Comparison of ENCODE assay signal across 8 mouse cellular contexts in the genomic region with DNA sequence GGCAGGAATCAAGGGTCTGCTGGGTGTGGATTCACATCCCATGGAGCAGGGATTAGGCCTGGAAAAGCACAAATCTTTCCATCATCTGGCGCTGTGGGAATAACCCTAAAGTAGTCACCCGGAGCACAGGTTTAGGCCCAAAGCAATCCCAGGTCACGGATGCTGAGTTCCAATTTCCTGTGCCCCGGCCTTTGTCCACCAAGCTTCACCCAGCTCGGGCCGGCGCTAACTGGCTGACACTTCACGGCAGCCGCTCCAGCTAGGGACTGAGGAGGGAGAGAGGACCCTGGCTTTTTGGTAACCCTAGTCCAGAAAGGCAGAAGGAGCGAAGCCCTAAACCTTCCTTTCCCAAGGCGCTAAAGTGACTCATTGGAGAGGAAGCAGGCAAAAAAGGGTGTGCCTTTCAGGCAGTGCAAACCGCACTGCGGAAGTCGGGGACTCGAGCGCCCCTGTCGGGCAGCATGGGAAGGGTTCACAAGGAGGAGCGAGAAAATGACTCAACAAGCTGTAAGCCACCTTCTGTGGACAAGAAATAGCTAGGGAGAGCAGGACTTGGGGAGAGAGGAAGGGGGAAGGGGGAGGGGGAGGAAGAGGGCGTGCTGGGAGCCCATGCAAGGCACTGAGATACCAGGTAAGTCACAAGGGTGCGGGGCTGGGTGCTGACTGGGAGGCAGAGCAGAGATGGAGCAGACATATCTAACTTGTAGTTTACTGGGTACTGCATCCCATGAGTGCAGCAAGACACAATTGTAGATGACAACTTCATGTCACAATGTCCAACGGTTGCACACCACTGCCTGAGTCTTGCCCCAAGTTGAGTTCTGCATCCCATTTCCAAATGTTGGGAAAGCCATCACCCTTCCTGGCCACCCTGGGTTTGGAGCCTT. TPM values are rescaled to one million over a fixed set of nuclear protein-coding genes. Genes with fewer than 3 reads are reported as not detected.
DNase-seq lines count a peak whose midpoint lies in the region; ATAC-seq and TF ChIP-seq lines count a peak whose summit lies in the region.

No protein-coding gene starts in this region.

- peaks cover 87% of the 10 kb centered on the region for H3K4me1 ChIP-seq in E14TG2a.4 (replicated peaks; ENCODE audit: low read depth, low read length)
- no peaks in the 10 kb centered on the region; the same call in 1 of the 2 replicates for H3K4me1 ChIP-seq in forebrain, embryonic 11.5 days (replicated peaks; ENCODE audit: control insufficient read depth, insufficient read depth, low read length)
- H3K4me1 ChIP-seq in heart, embryonic 16.5 days (ENCODE audit: control insufficient read depth, insufficient read depth, low read length) = peaks cover 37% of the 10 kb centered on the region
- peaks cover 25% of the 10 kb centered on the region for H3K4me1 ChIP-seq in liver, embryonic 16.5 days (ENCODE audit: control insufficient read depth, low read depth, low read length)
- peaks cover 26% of the 10 kb centered on the region for H3K4me1 ChIP-seq in neural tube, embryonic 12.5 days

- DNase-seq in c-Kit-positive CD71-positive TER-119-negative erythroid progenitor cells, embryonic 14.5 days (ENCODE audit: low read depth) = peak; percentile 80
- DNase-seq in forebrain, embryonic 11.5 days (ENCODE audit: low spot score) = peak; percentile 89
- peak; percentile 90 to 91 for DNase-seq in kidney, postnatal 36 days
- DNase-seq in testis, postnatal 10 days (ENCODE audit: low spot score) = peak; percentile 91

- no peaks in the 10 kb centered on the region for H3K27me3 ChIP-seq in E14TG2a.4 (ENCODE audit: insufficient read depth, low read length)
- no peaks in the 10 kb centered on the region for H3K27me3 ChIP-seq in forebrain, embryonic 11.5 days (ENCODE audit: control insufficient read depth, insufficient read depth, low read length)
- no peaks in the 10 kb centered on the region for H3K27me3 ChIP-seq in heart, embryonic 16.5 days (ENCODE audit: control insufficient read depth, insufficient read depth, low read length)
- H3K27me3 ChIP-seq in liver, embryonic 16.5 days (ENCODE audit: control insufficient read depth, insufficient read depth, low read depth, low read length) = no peaks in the 10 kb centered on the region
- H3K27me3 ChIP-seq in neural tube, embryonic 12.5 days (replicated peaks) = no peaks in the 10 kb centered on the region

- WGBS in forebrain, embryonic 11.5 days = 22% methylated on average over 21 of the region's 21 CpGs
- 16% methylated on average over 21 of the region's 21 CpGs for WGBS in heart, embryonic 16.5 days
- 6% methylated on average over 21 of the region's 21 CpGs for WGBS in liver, embryonic 16.5 days (ENCODE audit: insufficient replicate concordance)
- WGBS in neural tube, embryonic 12.5 days = 24% methylated on average over 21 of the region's 21 CpGs

- ATAC-seq in forebrain, embryonic 11.5 days (replicated peaks; ENCODE audit: low FRiP score) = peak; percentile 61; the same call in 1 of the 2 replicates
- peak; percentile 61 for ATAC-seq in heart, embryonic 16.5 days (replicated peaks; ENCODE audit: extremely low read depth, insufficient read depth, low FRiP score)
- peak; percentile 78 for ATAC-seq in liver, embryonic 16.5 days (ENCODE audit: low read depth)
- peak; percentile 27; the same call in 1 of the 2 replicates for ATAC-seq in neural tube, embryonic 12.5 days (ENCODE audit: low FRiP score, low read depth)

- peak overlapping the region; percentile 38; the same call in 1 of the 2 replicates for H3K4me2 ChIP-seq in forebrain, embryonic 11.5 days (ENCODE audit: low read depth, low read length, severe bottlenecking)
- H3K4me2 ChIP-seq in heart, embryonic 16.5 days (ENCODE audit: low read depth, low read length) = peak overlapping the region; percentile 68
- peak overlapping the region; percentile 73 for H3K4me2 ChIP-seq in liver, embryonic 16.5 days (ENCODE audit: low read depth, low read length)
- peak overlapping the region; percentile 51 for H3K4me2 ChIP-seq in neural tube, embryonic 12.5 days (replicated peaks)

- peak overlapping the region; percentile 49 for H3K9ac ChIP-seq in forebrain, embryonic 11.5 days (ENCODE audit: low read length)
- peak overlapping the region; percentile 81 for H3K9ac ChIP-seq in heart, embryonic 16.5 days (ENCODE audit: low read length)
- H3K9ac ChIP-seq in liver, embryonic 16.5 days (ENCODE audit: low read depth, low read length) = peak overlapping the region; percentile 71
- H3K9ac ChIP-seq in neural tube, embryonic 12.5 days = peak overlapping the region; percentile 43; the same call in 1 of the 2 replicates

- H3K36me3 ChIP-seq in E14TG2a.4 (ENCODE audit: insufficient read depth, low read length) = no peaks in the 10 kb centered on the region
- H3K36me3 ChIP-seq in forebrain, embryonic 11.5 days (ENCODE audit: control insufficient read depth, insufficient read depth, low read length) = no peaks in the 10 kb centered on the region
- H3K36me3 ChIP-seq in heart, embryonic 16.5 days (ENCODE audit: control insufficient read depth, insufficient read depth) = no peaks in the 10 kb centered on the region
- no peaks in the 10 kb centered on the region for H3K36me3 ChIP-seq in liver, embryonic 16.5 days (ENCODE audit: control insufficient read depth, insufficient read depth)
- no peaks in the 10 kb centered on the region for H3K36me3 ChIP-seq in neural tube, embryonic 12.5 days

- H3K9me3 ChIP-seq in E14TG2a.4 (ENCODE audit: low read length) = no peaks in the 10 kb centered on the region
- H3K9me3 ChIP-seq in forebrain, embryonic 11.5 days (ENCODE audit: control insufficient read depth, low read length) = no peaks in the 10 kb centered on the region
- no peaks in the 10 kb centered on the region for H3K9me3 ChIP-seq in heart, embryonic 16.5 days (replicated peaks; ENCODE audit: control insufficient read depth, low read length)
- no peaks in the 10 kb centered on the region for H3K9me3 ChIP-seq in liver, embryonic 16.5 days (replicated peaks; ENCODE audit: control insufficient read depth, low read length)
- no peaks in the 10 kb centered on the region for H3K9me3 ChIP-seq in neural tube, embryonic 12.5 days

- peak overlapping the region; percentile 61 for H3K4me3 ChIP-seq in E14TG2a.4 (replicated peaks; ENCODE audit: low read length)
- H3K4me3 ChIP-seq in forebrain, embryonic 11.5 days (ENCODE audit: low read depth, low read length) = no peak overlapping the region; the same call in 1 of the 2 replicates
- peak overlapping the region; percentile 41 for H3K4me3 ChIP-seq in heart, embryonic 16.5 days (ENCODE audit: low read length)
- H3K4me3 ChIP-seq in liver, embryonic 16.5 days (ENCODE audit: low read depth, low read length) = peak overlapping the region; percentile 39
- H3K4me3 ChIP-seq in neural tube, embryonic 12.5 days = 0 out of 2 replicates have a peak overlapping the region, but pooled peaks have one; percentile 12

- H3K27ac ChIP-seq in forebrain, embryonic 11.5 days (ENCODE audit: low read depth, low read length) = no peak overlapping the region
- H3K27ac ChIP-seq in heart, embryonic 16.5 days (ENCODE audit: low read length) = peak overlapping the region; percentile 90
- peak overlapping the region; percentile 78 for H3K27ac ChIP-seq in liver, embryonic 16.5 days (ENCODE audit: low read length)
- 0 out of 2 replicates have a peak overlapping the region, but pooled peaks have one; percentile 16 for H3K27ac ChIP-seq in neural tube, embryonic 12.5 days

- TF ChIP-seq CTCF in E14TG2a.4 (conservative IDR thresholded peaks at IDR 0.05; ENCODE audit: low read length) = peak; percentile 70

RNA-seq across cellular contexts. Expression of gene Scyl1, which starts 46.7 kb away (rescaled TPM):
- polyA plus RNA-seq in forebrain, embryonic 11.5 days (2014; fragmentation: Nextera tagmentation; extraction: Ambion mirVana) = 65.2 and 66.3 TPM in 2 replicates
- 62.1 and 66.6 TPM in 2 replicates for polyA plus RNA-seq in heart, embryonic 16.5 days (2015; fragmentation: Nextera tagmentation; extraction: Ambion mirVana)
- 19.3 and 21.5 TPM in 2 replicates for polyA plus RNA-seq in liver, embryonic 16.5 days (2015; fragmentation: Nextera tagmentation; extraction: Ambion mirVana)
- polyA plus RNA-seq in neural tube, embryonic 12.5 days (2016; fragmentation: Nextera tagmentation; extraction: Ambion mirVana) = 66.1 and 70.4 TPM in 2 replicates

RNA-seq across cellular contexts. Expression of gene Frmd8, which starts 57.1 kb away (rescaled TPM):
- polyA plus RNA-seq in forebrain, embryonic 11.5 days (2014; fragmentation: Nextera tagmentation; extraction: Ambion mirVana) = 20.4 and 24.5 TPM in 2 replicates
- polyA plus RNA-seq in heart, embryonic 16.5 days (2015; fragmentation: Nextera tagmentation; extraction: Ambion mirVana) = 33.6 and 34.8 TPM in 2 replicates
- polyA plus RNA-seq in liver, embryonic 16.5 days (2015; fragmentation: Nextera tagmentation; extraction: Ambion mirVana) = 13.9 and 14.0 TPM in 2 replicates
- 27.0 and 33.0 TPM in 2 replicates for polyA plus RNA-seq in neural tube, embryonic 12.5 days (2016; fragmentation: Nextera tagmentation; extraction: Ambion mirVana)

RNA-seq across cellular contexts. Expression of gene Slc25a45, which starts 59.7 kb away (rescaled TPM):
- 0.90 and 1.1 TPM in 2 replicates for polyA plus RNA-seq in forebrain, embryonic 11.5 days (2014; fragmentation: Nextera tagmentation; extraction: Ambion mirVana)
- 4.6 and 5.0 TPM in 2 replicates for polyA plus RNA-seq in heart, embryonic 16.5 days (2015; fragmentation: Nextera tagmentation; extraction: Ambion mirVana)
- polyA plus RNA-seq in liver, embryonic 16.5 days (2015; fragmentation: Nextera tagmentation; extraction: Ambion mirVana) = 6.3 and 6.9 TPM in 2 replicates
- 1.7 and 2.5 TPM in 2 replicates for polyA plus RNA-seq in neural tube, embryonic 12.5 days (2016; fragmentation: Nextera tagmentation; extraction: Ambion mirVana)

Comparison
In these comparisons a context has a peak if more than half of its experiments do, and no peak if none do; other contexts are left out.
1. ATAC-seq: peak in every context shown above with its lines; median percentile 78 in liver, embryonic 16.5 days; 61 in forebrain, embryonic 11.5 days; 61 in heart, embryonic 16.5 days; 27 in neural tube, embryonic 12.5 days.